ENCODE assay signal across 12 mouse cellular contexts in genomic region chrX:72275372-72275663, GRCm38 (mm10). TPM values are rescaled to one million over a fixed set of nuclear protein-coding genes. Genes with fewer than 3 reads are reported as not detected.
DNase-seq lines count a peak whose midpoint lies in the region; ATAC-seq lines count a peak whose summit lies in the region.
"Had no signal": no experiment of that assay in that cellular context is flagged by ENCODE, and none has a peak within 500 bp of the region (broad histone marks: within the 10 kb centered on the region; RNA-seq: fewer than 3 reads in every experiment).

No protein-coding gene starts in this region.

- H3K27me3 ChIP-seq in heart, embryonic 12.5 days (replicated peaks): no peaks in the 10 kb centered on the region
- no peaks in the 10 kb centered on the region for H3K27me3 ChIP-seq in embryonic facial prominence, embryonic 13.5 days
- H3K27me3 ChIP-seq in hindbrain, embryonic 15.5 days: no peaks in the 10 kb centered on the region
- no peaks in the 10 kb centered on the region for H3K27me3 ChIP-seq in midbrain, embryonic 15.5 days (replicated peaks)

- peak overlapping the region; percentile 56; the same call in 1 of the 2 replicates for H3K4me3 ChIP-seq in heart, embryonic 12.5 days
- peak overlapping the region; percentile 54; the same call in 1 of the 2 replicates for H3K4me3 ChIP-seq in embryonic facial prominence, embryonic 13.5 days
- peak overlapping the region; percentile 41; the same call in 1 of the 2 replicates for H3K4me3 ChIP-seq in hindbrain, embryonic 15.5 days
- no peak overlapping the region; the same call in 1 of the 2 replicates for H3K4me3 ChIP-seq in midbrain, embryonic 15.5 days

- H3K4me1 ChIP-seq in heart, embryonic 12.5 days (replicated peaks): no peaks in the 10 kb centered on the region
- no peaks in the 10 kb centered on the region for H3K4me1 ChIP-seq in embryonic facial prominence, embryonic 13.5 days
- H3K4me1 ChIP-seq in hindbrain, embryonic 15.5 days (replicated peaks): 0 out of 2 replicates have a peak, but pooled peaks cover 3% of the 10 kb centered on the region
- H3K4me1 ChIP-seq in midbrain, embryonic 15.5 days: no peaks in the 10 kb centered on the region

- no peak for DNase-seq in heart, postnatal 36 days
- no peak for DNase-seq in layer of hippocampus, adult 9-11 months

- intact Hi-C loops in heart, postnatal 36 days (cut with DNase I): loop anchor here (10.0 kb wide), 1 partner anchor 261 kb away; no protein-coding TSS in a partner anchor

- no peak for ATAC-seq in heart, embryonic 12.5 days (ENCODE audit: insufficient number of reproducible peaks, low FRiP score)
- ATAC-seq in embryonic facial prominence, embryonic 13.5 days (ENCODE audit: insufficient number of reproducible peaks, insufficient read depth, low FRiP score, low TSS enrichment, low read depth): 0 out of 2 replicates have a peak, but pooled peaks have one; percentile 4
- no peak for ATAC-seq in hindbrain, embryonic 15.5 days (ENCODE audit: low FRiP score, low read depth)
- ATAC-seq in midbrain, embryonic 15.5 days (replicated peaks): no peak
- no peak for ATAC-seq in granulocyte monocyte progenitor cell, adult 5-6 weeks (replicated peaks; ENCODE audit: poor library complexity, severe bottlenecking)
- ATAC-seq in monocyte, adult 5-6 weeks (replicated peaks; ENCODE audit: insufficient number of reproducible peaks, low FRiP score, low TSS enrichment, poor library complexity, severe bottlenecking): no peak

- H3K36me3 ChIP-seq in heart, embryonic 12.5 days: no peaks in the 10 kb centered on the region
- no peaks in the 10 kb centered on the region for H3K36me3 ChIP-seq in embryonic facial prominence, embryonic 13.5 days
- H3K36me3 ChIP-seq in hindbrain, embryonic 15.5 days: no peaks in the 10 kb centered on the region
- no peaks in the 10 kb centered on the region for H3K36me3 ChIP-seq in midbrain, embryonic 15.5 days (replicated peaks)

- H3K27ac ChIP-seq in heart, embryonic 12.5 days (ENCODE audit: poor library complexity, severe bottlenecking): no peak overlapping the region
- 0 out of 2 replicates have a peak overlapping the region, but pooled peaks have one; percentile 39 for H3K27ac ChIP-seq in embryonic facial prominence, embryonic 13.5 days
- H3K27ac ChIP-seq in hindbrain, embryonic 15.5 days (replicated peaks): no peak overlapping the region
- no peak overlapping the region for H3K27ac ChIP-seq in midbrain, embryonic 15.5 days

- peak overlapping the region; percentile 77 for H3K4me2 ChIP-seq in heart, embryonic 12.5 days
- peak overlapping the region; percentile 71 for H3K4me2 ChIP-seq in embryonic facial prominence, embryonic 13.5 days
- H3K4me2 ChIP-seq in hindbrain, embryonic 15.5 days: peak overlapping the region; percentile 71; the same call in 1 of the 2 replicates
- peak overlapping the region; percentile 72 for H3K4me2 ChIP-seq in midbrain, embryonic 15.5 days

- H3K9me3 ChIP-seq in heart, embryonic 12.5 days (replicated peaks): no peaks in the 10 kb centered on the region
- H3K9me3 ChIP-seq in embryonic facial prominence, embryonic 13.5 days: no peaks in the 10 kb centered on the region
- H3K9me3 ChIP-seq in hindbrain, embryonic 15.5 days: no peaks in the 10 kb centered on the region
- H3K9me3 ChIP-seq in midbrain, embryonic 15.5 days: no peaks in the 10 kb centered on the region

- WGBS in heart, embryonic 12.5 days: 69% methylated on average over 1 of the region's 1 CpGs
- whole genome bisulfite sequencing in embryonic facial prominence, embryonic 13.5 days: 65% methylated on average over 1 of the region's 1 CpGs
- 64% methylated on average over 1 of the region's 1 CpGs for WGBS in hindbrain, embryonic 15.5 days
- 78% methylated on average over 1 of the region's 1 CpGs for WGBS in midbrain, embryonic 15.5 days

- H3K9ac ChIP-seq in heart, embryonic 12.5 days: no peak overlapping the region
- H3K9ac ChIP-seq in embryonic facial prominence, embryonic 13.5 days: 0 out of 2 replicates have a peak overlapping the region, but pooled peaks have one; percentile 55
- H3K9ac ChIP-seq in hindbrain, embryonic 15.5 days: no peak overlapping the region
- H3K9ac ChIP-seq in midbrain, embryonic 15.5 days: no peak overlapping the region

RNA-seq across cellular contexts. Expression of gene Gabre, which starts 0.7 kb away (rescaled TPM):
- polyA plus RNA-seq in heart, embryonic 12.5 days (2016; fragmentation: Nextera tagmentation; extraction: Ambion mirVana): 1.6 and 3.0 TPM in 2 replicates
- total RNA-seq in heart, postnatal 36 days (2021): under 1 TPM; 0.42 to 0.57 TPM
- polyA plus RNA-seq in embryonic facial prominence, embryonic 13.5 days (2015; fragmentation: Nextera tagmentation; extraction: Ambion mirVana): 4.2 and 5.1 TPM in 2 replicates
- 0.71 and 0.94 TPM in 2 replicates for polyA plus RNA-seq in hindbrain, embryonic 15.5 days (2015; fragmentation: Nextera tagmentation; extraction: Ambion mirVana)
- 0.79 and 0.84 TPM in 2 replicates for polyA plus RNA-seq in midbrain, embryonic 15.5 days (2015; fragmentation: Nextera tagmentation; extraction: Ambion mirVana)
- 0.21 TPM in 1 of 2 replicates, not detected in the other for total RNA-seq in granulocyte monocyte progenitor cell, adult 5-6 weeks (2014; fragmentation: Nextera tagmentation)
- not detected in 2 replicates for total RNA-seq in granulocyte monocyte progenitor cell, adult 5-6 weeks (2017)
- not detected in 3 replicates for total RNA-seq in monocyte, adult 5-6 weeks (2017)

RNA-seq across cellular contexts. Expression of gene Magea4, which starts 53.5 kb away (rescaled TPM):
- not detected in 2 replicates for polyA plus RNA-seq in heart, embryonic 12.5 days (2016; fragmentation: Nextera tagmentation; extraction: Ambion mirVana)
- total RNA-seq in heart, postnatal 36 days (2021): not detected
- not detected in 2 replicates for polyA plus RNA-seq in embryonic facial prominence, embryonic 13.5 days (2015; fragmentation: Nextera tagmentation; extraction: Ambion mirVana)
- polyA plus RNA-seq in hindbrain, embryonic 15.5 days (2015; fragmentation: Nextera tagmentation; extraction: Ambion mirVana): not detected in 2 replicates
- polyA plus RNA-seq in midbrain, embryonic 15.5 days (2015; fragmentation: Nextera tagmentation; extraction: Ambion mirVana): not detected in 2 replicates
- total RNA-seq in granulocyte monocyte progenitor cell, adult 5-6 weeks (2014; fragmentation: Nextera tagmentation): not detected in 2 replicates
- not detected in 2 replicates for total RNA-seq in granulocyte monocyte progenitor cell, adult 5-6 weeks (2017)
- not detected in 3 replicates for total RNA-seq in monocyte, adult 5-6 weeks (2017)
- total RNA-seq: gastrocnemius, postnatal 25 days; left cerebral cortex, postnatal 14 days; megakaryocyte-erythroid progenitor cell, adult 5-6 weeks had no signal
- polyA plus RNA-seq: spleen, adult 2 months had no signal
